Mouse (Mus musculus) hindbrain, postnatal 0 days (tissue): ENCODE measurements at regions not wholly inside any gene's neighbourhood (a gene's known extent, or its start where the extent isn't known, plus 50 kb on each side); places are given as distances from the start of the nearest gene placed in this dataset.
"Not testable (repeated sequence)": the region's sequence is repeated elsewhere in the genome, so short reads cannot be mapped to it uniquely, and the experiment has no call there.

ENCODE experiments used
- ATAC-seq: fragments of 200-750 bp; cut with Nextera tagmentation; 2 replicates; pipeline ENCODE4 v1.8.0; 2017; ENCODE audit warnings: mild to moderate bottlenecking, moderate TSS enrichment, moderate library complexity
- DNase-seq: peaks from one replicate; pipeline ENCODE4 v3.0.0-alpha.2; 2015; ENCODE audit warnings: low spot score
- H3K27ac ChIP-seq: fragments of 300-500 bp; sonication (generic); 2 replicates; pipeline ENCODE4 v1.5.1; 2014; ENCODE audit warnings: mild to moderate bottlenecking
- H3K27me3 ChIP-seq: fragments of 300-500 bp; sonication (generic); 2 replicates; pipeline ENCODE4 v1.6.1; 2014; ENCODE audit warnings: low read length, mixed read lengths; ENCODE audit not compliant: insufficient read depth
- H3K36me3 ChIP-seq: fragments of 300-500 bp; sonication (generic); 2 replicates; pipeline ENCODE4 v1.6.1; 2014; ENCODE audit warnings: low read length, mixed read lengths; ENCODE audit not compliant: insufficient read depth
- H3K4me1 ChIP-seq: fragments of 300-500 bp; sonication (generic); 2 replicates; pipeline ENCODE4 v1.6.1; 2014; ENCODE audit warnings: antibody characterized with exemption, low read length, mixed read lengths; ENCODE audit not compliant: insufficient read depth
- H3K4me2 ChIP-seq: fragments of 300-500 bp; sonication (generic); 2 replicates; pipeline ENCODE4 v1.6.1; 2014; ENCODE audit warnings: low read depth, mild to moderate bottlenecking, low read length, moderate library complexity, mixed read lengths
- H3K4me3 ChIP-seq: fragments of 300-500 bp; sonication (generic); 2 replicates; pipeline ENCODE4 v1.5.1; 2014; ENCODE audit warnings: low read length
- H3K9ac ChIP-seq: fragments of 300-500 bp; sonication (generic); replicated peaks from 2 replicates; pipeline ENCODE4 v1.6.1; 2014; ENCODE audit warnings: mild to moderate bottlenecking, low read length, moderate library complexity, mixed read lengths
- H3K9me3 ChIP-seq: fragments of 300-500 bp; sonication (generic); 2 replicates; pipeline ENCODE4 v1.6.1; 2016; ENCODE audit warnings: low read length, mixed read lengths
- CTCF ChIP-seq: IDR thresholded peaks from 2 replicates; pipeline ENCODE4 v1.5.1; 2016; ENCODE audit warnings: antibody characterized with exemption, control low read depth, low read depth
- WGBS: fragments of 180-500 bp; shearing (Covaris S2); extraction: QIAGEN DNeasy Blood & Tissue Kit; methylation state at CpG from one replicate; pipeline ENCODE4 v1.1.7; 2014; 5-methylcytosine and 5-hydroxymethylcytosine counted together

GRCm38 (mm10) chr19:35126594-35127051 lies 204.5 kb downstream of the Kif20b start:
- Histone ChIP-seq H3K27me3 (no peaks in the 10 kb centered on the region), H3K4me1 (no peaks in the 10 kb centered on the region), H3K27ac (no peak overlapping the region), H3K4me2 (no peak overlapping the region), H3K4me3 (no peak overlapping the region), H3K36me3 (no peaks in the 10 kb centered on the region), H3K9ac (no peak overlapping the region), H3K9me3 (no peaks in the 10 kb centered on the region)
- WGBS, result 84% methylated on average over 12 of the region's 12 CpGs
- ATAC-seq (no peak), DNase-seq (no peak)
- no peak for TF ChIP-seq CTCF

GRCm38 (mm10) chr19:35128104-35128503 lies 205.9 kb downstream of the Kif20b start:
- ATAC-seq (no peak), DNase-seq (no peak)
- no peak overlapping the region for H3K4me3 ChIP-seq
- no peak; the same call in 1 of the 2 replicates for TF ChIP-seq CTCF
- H3K9ac ChIP-seq, result no peak overlapping the region
- H3K36me3 ChIP-seq, result no peaks in the 10 kb centered on the region
- no peaks in the 10 kb centered on the region for H3K4me1 ChIP-seq
- H3K27me3 ChIP-seq, result no peaks in the 10 kb centered on the region
- H3K27ac ChIP-seq, result no peak overlapping the region
- H3K9me3 ChIP-seq, result no peaks in the 10 kb centered on the region
- H3K4me2 ChIP-seq, result no peak overlapping the region
- WGBS, result 62% methylated on average over 3 of the region's 3 CpGs

GRCm38 (mm10) chr19:35143131-35143530 lies 221.0 kb downstream of the Kif20b start:
- H3K4me3 ChIP-seq, result no peak overlapping the region
- H3K9me3 ChIP-seq, result no peaks in the 10 kb centered on the region
- H3K4me1 ChIP-seq, result no peaks in the 10 kb centered on the region
- DNase-seq, result no peak
- H3K27me3 ChIP-seq, result no peaks in the 10 kb centered on the region
- no peak overlapping the region for H3K4me2 ChIP-seq
- H3K9ac ChIP-seq, result no peak overlapping the region
- ATAC-seq, result no peak
- no peak overlapping the region for H3K27ac ChIP-seq
- TF ChIP-seq CTCF, result no peak
- H3K36me3 ChIP-seq, result no peaks in the 10 kb centered on the region

GRCm38 (mm10) chr19:35143781-35144180 lies 221.6 kb downstream of the Kif20b start:
- ATAC-seq (no peak), DNase-seq (no peak)
- H3K27ac ChIP-seq, result no peak overlapping the region
- H3K9me3 ChIP-seq, result no peaks in the 10 kb centered on the region
- no peaks in the 10 kb centered on the region for H3K36me3 ChIP-seq
- H3K4me1 ChIP-seq, result no peaks in the 10 kb centered on the region
- no peak overlapping the region for H3K4me3 ChIP-seq
- H3K27me3 ChIP-seq, result no peaks in the 10 kb centered on the region
- no peak overlapping the region for H3K4me2 ChIP-seq
- no peak overlapping the region for H3K9ac ChIP-seq
- 89% methylated on average over 2 of the region's 2 CpGs for WGBS
- TF ChIP-seq CTCF, result no peak

- H3K9ac ChIP-seq, ATAC-seq, DNase-seq, H3K4me1 ChIP-seq, H3K4me2 ChIP-seq, H3K4me3 ChIP-seq, H3K9me3 ChIP-seq, H3K36me3 ChIP-seq, H3K27ac ChIP-seq, H3K27me3 ChIP-seq: not testable (repeated sequence)
- WGBS, result 70% methylated on average over 2 of the region's 2 CpGs
These were observed 227.3 kb downstream of the Kif20b start for GRCm38 (mm10) chr19:35149476-35149875.

- H3K4me3 ChIP-seq, result no peak overlapping the region
- H3K27ac ChIP-seq, result no peak overlapping the region
- DNase-seq (no peak), ATAC-seq (no peak)
- H3K36me3 ChIP-seq, result no peaks in the 10 kb centered on the region
- H3K27me3 ChIP-seq, result no peaks in the 10 kb centered on the region
- H3K9ac ChIP-seq, result no peak overlapping the region
- H3K4me2 ChIP-seq, result no peak overlapping the region
- WGBS, result 71% methylated on average over 6 of the region's 6 CpGs
- no peaks in the 10 kb centered on the region for H3K9me3 ChIP-seq
- no peaks in the 10 kb centered on the region for H3K4me1 ChIP-seq
- TF ChIP-seq CTCF, result no peak
These were observed 228.9 kb downstream of the Kif20b start for GRCm38 (mm10) chr19:35150780-35151725.

GRCm38 (mm10) chr19:35151841-35152240 lies 229.7 kb downstream of the Kif20b start:
- Histone ChIP-seq H3K4me3 (no peak overlapping the region), H3K27me3 (no peaks in the 10 kb centered on the region), H3K9ac (no peak overlapping the region), H3K4me1 (no peaks in the 10 kb centered on the region), H3K9me3 (no peaks in the 10 kb centered on the region), H3K36me3 (no peaks in the 10 kb centered on the region), H3K27ac (no peak overlapping the region), H3K4me2 (no peak overlapping the region)
- DNase-seq, result no peak
- no peak for TF ChIP-seq CTCF
- ATAC-seq, result no peak
- 86% methylated on average over 5 of the region's 5 CpGs for WGBS
